Mouse (Mus musculus) neural tube, embryonic 12.5 days (tissue): ENCODE results near the gene Stn1. TPM values are rescaled to one million over a fixed set of nuclear protein-coding genes. Genes with fewer than 3 reads are reported as not detected.

Source experiments
- ATAC-seq: fragments of 200-750 bp; cut with Nextera tagmentation; 2 replicates; pipeline ENCODE4 v1.8.0; 2017; ENCODE audit warnings: low read depth, mild to moderate bottlenecking, moderate TSS enrichment, moderate library complexity; ENCODE audit not compliant: low FRiP score
- H3K27ac ChIP-seq: fragments of 300-500 bp; sonication (generic); 2 replicates; pipeline ENCODE4 v1.5.1; 2016
- H3K27me3 ChIP-seq: fragments of 300-500 bp; sonication (generic); replicated peaks from 2 replicates; pipeline ENCODE4 v1.6.1; 2016; ENCODE audit warnings: mild to moderate bottlenecking
- H3K36me3 ChIP-seq: fragments of 300-500 bp; sonication (generic); 2 replicates; pipeline ENCODE4 v1.6.1; 2016; ENCODE audit warnings: mild to moderate bottlenecking
- H3K4me1 ChIP-seq: fragments of 300-500 bp; sonication (generic); 2 replicates; pipeline ENCODE4 v1.6.1; 2016
- H3K4me2 ChIP-seq: fragments of 300-500 bp; sonication (generic); replicated peaks from 2 replicates; pipeline ENCODE4 v1.6.1; 2016; ENCODE audit warnings: mild to moderate bottlenecking
- H3K4me3 ChIP-seq: fragments of 300-500 bp; sonication (generic); 2 replicates; pipeline ENCODE4 v1.5.1; 2016
- H3K9ac ChIP-seq: fragments of 300-500 bp; sonication (generic); 2 replicates; pipeline ENCODE4 v1.6.1; 2016; ENCODE audit warnings: mild to moderate bottlenecking
- H3K9me3 ChIP-seq: fragments of 300-500 bp; sonication (generic); 2 replicates; pipeline ENCODE4 v1.6.1; 2016; ENCODE audit warnings: mild to moderate bottlenecking
- WGBS: fragments of 180-500 bp; shearing (Covaris S2); methylation state at CpG from one replicate; pipeline ENCODE4 v1.1.7; 2016; 5-methylcytosine and 5-hydroxymethylcytosine counted together
- polyA plus RNA-seq: library from polyadenylated mRNA; unstranded; fragments of >200 nt; fragmentation: Nextera tagmentation; extraction: Ambion mirVana; gene quantifications from 2 replicates; pipeline ENCODE4 v1.2.1, GENCODE M21; 2016

The Stn1 gene
- polyA plus RNA-seq, 1 experiment from 2014 or later: 38.4 TPM

- Histone ChIP-seq H3K4me1 (no peaks in the 10 kb centered on the region), H3K9ac (no peak overlapping the region), H3K27ac (no peak overlapping the region), H3K27me3 (no peaks in the 10 kb centered on the region), H3K9me3 (no peaks in the 10 kb centered on the region), H3K4me3 (no peak overlapping the region), H3K4me2 (no peak overlapping the region), H3K36me3 (peaks cover 4% of the 10 kb centered on the region; the same call in 1 of the 2 replicates)
- no peak for ATAC-seq
- 78% methylated on average over 8 of the region's 8 CpGs for WGBS
Measured at GRCm38 (mm10) chr19:47502563-47502962, 34.7 kb downstream of the Stn1 start.

GRCm38 (mm10) chr19:47500389-47501011, 36.8 kb downstream of the Stn1 start:
- no peak overlapping the region for H3K4me3 ChIP-seq
- 79% methylated on average over 11 of the region's 11 CpGs for WGBS
- H3K9me3 ChIP-seq: no peaks in the 10 kb centered on the region
- no peaks in the 10 kb centered on the region for H3K27me3 ChIP-seq
- no peak overlapping the region for H3K9ac ChIP-seq
- no peak overlapping the region for H3K4me2 ChIP-seq
- H3K36me3 ChIP-seq: peaks cover 4% of the 10 kb centered on the region; the same call in 1 of the 2 replicates
- no peak overlapping the region for H3K27ac ChIP-seq
- H3K4me1 ChIP-seq: no peaks in the 10 kb centered on the region
- no peak for ATAC-seq

- Histone ChIP-seq H3K36me3 (peaks cover 4% of the 10 kb centered on the region; the same call in 1 of the 2 replicates), H3K9me3 (no peaks in the 10 kb centered on the region), H3K4me2 (no peak overlapping the region), H3K4me3 (no peak overlapping the region), H3K4me1 (no peaks in the 10 kb centered on the region), H3K9ac (no peak overlapping the region), H3K27me3 (no peaks in the 10 kb centered on the region), H3K27ac (no peak overlapping the region)
- ATAC-seq: no peak
- WGBS: 92% methylated on average over 5 of the region's 5 CpGs
Measured at GRCm38 (mm10) chr19:47499841-47500240, 37.5 kb downstream of the Stn1 start.

- H3K4me1 ChIP-seq: peaks cover 3% of the 10 kb centered on the region; the same call in 1 of the 2 replicates
- H3K9me3 ChIP-seq: no peaks in the 10 kb centered on the region
- H3K27ac ChIP-seq: no peak overlapping the region
- no peak overlapping the region for H3K4me3 ChIP-seq
- no peaks in the 10 kb centered on the region for H3K27me3 ChIP-seq
- no peak overlapping the region for H3K9ac ChIP-seq
- H3K4me2 ChIP-seq: no peak overlapping the region
- WGBS: 71% methylated on average over 4 of the region's 4 CpGs
- H3K36me3 ChIP-seq: peaks cover 4% of the 10 kb centered on the region; the same call in 1 of the 2 replicates
- no peak for ATAC-seq
Measured at GRCm38 (mm10) chr19:47498942-47499341, 38.4 kb downstream of the Stn1 start.

GRCm38 (mm10) chr19:47497736-47498135, 39.6 kb downstream of the Stn1 start:
- ATAC-seq: no peak
- Histone ChIP-seq H3K36me3 (peaks cover 4% of the 10 kb centered on the region; the same call in 1 of the 2 replicates), H3K4me1 (peaks cover 13% of the 10 kb centered on the region), H3K27ac (no peak overlapping the region), H3K27me3 (no peaks in the 10 kb centered on the region), H3K4me3 (no peak overlapping the region), H3K9me3 (no peaks in the 10 kb centered on the region), H3K4me2 (no peak overlapping the region), H3K9ac (no peak overlapping the region)
- WGBS: 89% methylated on average over 6 of the region's 6 CpGs

GRCm38 (mm10) chr19:47497313-47497712, 40.0 kb downstream of the Stn1 start:
- Histone ChIP-seq H3K4me2 (no peak overlapping the region), H3K9ac (no peak overlapping the region), H3K27me3 (no peaks in the 10 kb centered on the region), H3K36me3 (peaks cover 4% of the 10 kb centered on the region; the same call in 1 of the 2 replicates), H3K27ac (no peak overlapping the region), H3K9me3 (no peaks in the 10 kb centered on the region), H3K4me3 (no peak overlapping the region), H3K4me1 (peaks cover 17% of the 10 kb centered on the region)
- 88% methylated on average over 9 of the region's 9 CpGs for WGBS
- no peak for ATAC-seq

GRCm38 (mm10) chr19:47493017-47493997, 44.0 kb downstream of the Stn1 start:
- Histone ChIP-seq H3K4me2 (peak overlapping the region; percentile 48), H3K27ac (0 out of 2 replicates have a peak overlapping the region, but pooled peaks have one; percentile 2), H3K4me3 (no peak overlapping the region), H3K4me1 (peaks cover 20% of the 10 kb centered on the region), H3K9ac (0 out of 2 replicates have a peak overlapping the region, but pooled peaks have one; percentile 1), H3K27me3 (no peaks in the 10 kb centered on the region), H3K9me3 (peaks cover 2% of the 10 kb centered on the region; the same call in 1 of the 2 replicates), H3K36me3 (no peaks in the 10 kb centered on the region)
- WGBS: 32% methylated on average over 23 of the region's 23 CpGs
- ATAC-seq: peak; percentile 52

GRCm38 (mm10) chr19:47492422-47492821, 44.9 kb downstream of the Stn1 start:
- no peak overlapping the region for H3K4me3 ChIP-seq
- no peak overlapping the region for H3K27ac ChIP-seq
- no peaks in the 10 kb centered on the region for H3K36me3 ChIP-seq
- ATAC-seq: no peak
- no peak overlapping the region for H3K4me2 ChIP-seq
- no peaks in the 10 kb centered on the region for H3K27me3 ChIP-seq
- peaks cover 2% of the 10 kb centered on the region; the same call in 1 of the 2 replicates for H3K9me3 ChIP-seq
- WGBS: 41% methylated on average over 6 of the region's 6 CpGs
- H3K4me1 ChIP-seq: peaks cover 20% of the 10 kb centered on the region
- no peak overlapping the region for H3K9ac ChIP-seq

- no peak; the same call in 1 of the 2 replicates for ATAC-seq
- Histone ChIP-seq H3K4me2 (no peak overlapping the region), H3K27me3 (no peaks in the 10 kb centered on the region), H3K36me3 (no peaks in the 10 kb centered on the region), H3K27ac (no peak overlapping the region), H3K4me3 (no peak overlapping the region), H3K9me3 (peaks cover 2% of the 10 kb centered on the region; the same call in 1 of the 2 replicates), H3K4me1 (peaks cover 20% of the 10 kb centered on the region), H3K9ac (no peak overlapping the region)
- WGBS: 71% methylated on average over 2 of the region's 2 CpGs
Measured at GRCm38 (mm10) chr19:47491853-47492252, 45.5 kb downstream of the Stn1 start.

- Histone ChIP-seq H3K4me1 (peaks cover 26% of the 10 kb centered on the region), H3K4me2 (no peak overlapping the region), H3K4me3 (no peak overlapping the region), H3K9me3 (peaks cover 2% of the 10 kb centered on the region; the same call in 1 of the 2 replicates), H3K27ac (no peak overlapping the region), H3K36me3 (no peaks in the 10 kb centered on the region), H3K27me3 (no peaks in the 10 kb centered on the region), H3K9ac (no peak overlapping the region)
- WGBS: 86% methylated on average over 3 of the region's 3 CpGs
- no peak for ATAC-seq
Measured at GRCm38 (mm10) chr19:47489233-47489632, 48.1 kb downstream of the Stn1 start.

GRCm38 (mm10) chr19:47488250-47488649, 49.1 kb downstream of the Stn1 start:
- Histone ChIP-seq H3K27me3 (no peaks in the 10 kb centered on the region), H3K9ac (no peak overlapping the region), H3K27ac (no peak overlapping the region), H3K4me3 (no peak overlapping the region), H3K4me1 (peaks cover 18% of the 10 kb centered on the region), H3K9me3 (peaks cover 2% of the 10 kb centered on the region; the same call in 1 of the 2 replicates), H3K36me3 (no peaks in the 10 kb centered on the region), H3K4me2 (no peak overlapping the region)
- no peak for ATAC-seq
- 37% methylated on average over 4 of the region's 4 CpGs for WGBS

- H3K4me1 ChIP-seq: peaks cover 11% of the 10 kb centered on the region
- no peaks in the 10 kb centered on the region for H3K36me3 ChIP-seq
- H3K4me3 ChIP-seq: no peak overlapping the region
- peaks cover 2% of the 10 kb centered on the region; the same call in 1 of the 2 replicates for H3K9me3 ChIP-seq
- ATAC-seq: no peak
- no peaks in the 10 kb centered on the region for H3K27me3 ChIP-seq
- H3K4me2 ChIP-seq: no peak overlapping the region
- 83% methylated on average over 9 of the region's 9 CpGs for WGBS
- H3K9ac ChIP-seq: no peak overlapping the region
- H3K27ac ChIP-seq: no peak overlapping the region
Measured at GRCm38 (mm10) chr19:47487572-47487971, 49.7 kb downstream of the Stn1 start.
